Mouse (Mus musculus) CH12.LX (cell line): ENCODE data around the gene Slc9a3r1. TPM values are rescaled to one million over a fixed set of nuclear protein-coding genes. Genes with fewer than 3 reads are reported as not detected.
A peak's percentile ranks its signal among the peaks of the same experiment; 100 is the strongest.

ENCODE experiments used
- DNase-seq: peaks from one replicate; pipeline ENCODE4 v3.0.0-alpha.2; 2013; ENCODE audit errors: extremely low read depth
- H3K27ac ChIP-seq: 2 replicates; pipeline ENCODE4 v1.5.1; 2012; ENCODE audit warnings: low read depth, mild to moderate bottlenecking, control low read depth, moderate library complexity; ENCODE audit not compliant: insufficient read depth
- H3K27me3 ChIP-seq: replicated peaks from 2 replicates; pipeline ENCODE3; 2012; ENCODE audit warnings: inconsistent platforms
- H3K36me3 ChIP-seq, 2 experiments: replicated peaks in 1 of 2; 2 replicates each; pipeline versions ENCODE3 to v1.6.1; 2012; ENCODE audit warnings: inconsistent platforms in 1 of 2, low read length in 1 of 2, mild to moderate bottlenecking in 1 of 2, mixed read lengths in 1 of 2, moderate library complexity in 1 of 2; ENCODE audit not compliant: control insufficient read depth in 1 of 2, insufficient read depth in 1 of 2
- H3K4me1 ChIP-seq, 2 experiments: 2 replicates each; pipeline ENCODE4 v1.6.1; 2012; ENCODE audit warnings: inconsistent platforms in 1 of 2, moderate library complexity in 1 of 2; ENCODE audit not compliant: insufficient read depth in 2 of 2, control insufficient read depth in 1 of 2
- H3K4me2 ChIP-seq: 2 replicates; pipeline ENCODE4 v1.6.1; 2012; ENCODE audit warnings: low read depth, mild to moderate bottlenecking, control low read depth; ENCODE audit not compliant: poor library complexity, insufficient read depth, severe bottlenecking
- H3K4me3 ChIP-seq, 3 experiments: fragments of 150-350 bp in 1 of 3; sonication (generic) in 1 of 3; replicated peaks in 1 of 3; 2 replicates each; pipeline versions ENCODE3 to v1.5.1; 2011 to 2012; ENCODE audit warnings: low read depth in 2 of 3, low read length in 2 of 3, mild to moderate bottlenecking in 2 of 3, moderate library complexity in 2 of 3, control low read depth in 1 of 3, improper control_type of control experiment in 1 of 3, inconsistent platforms in 1 of 3, mixed read lengths in 1 of 3; ENCODE audit not compliant: poor library complexity in 1 of 3
- H3K79me2 ChIP-seq: replicated peaks from 2 replicates; pipeline ENCODE4 v1.6.1; 2012; ENCODE audit warnings: mild to moderate bottlenecking, moderate library complexity; ENCODE audit not compliant: control insufficient read depth, poor library complexity, insufficient read depth, severe bottlenecking; ENCODE audit errors: extremely low read depth
- H3K9ac ChIP-seq: 2 replicates; pipeline ENCODE4 v1.6.1; 2012; ENCODE audit warnings: low read depth, mild to moderate bottlenecking, control low read depth, moderate library complexity; ENCODE audit not compliant: insufficient read depth
- H3K9me3 ChIP-seq: replicated peaks from 2 replicates; pipeline ENCODE3; 2012; ENCODE audit warnings: low read length, inconsistent platforms, mixed read lengths
- BHLHE40 ChIP-seq: IDR thresholded peaks from 2 replicates; pipeline ENCODE4 v1.6.1; 2011; ENCODE audit warnings: mild to moderate bottlenecking, low read depth, low read length, improper control_type of control experiment
- CHD1 ChIP-seq: IDR thresholded peaks from 2 replicates; pipeline ENCODE4 v1.6.1; 2012; ENCODE audit warnings: low read depth, low read length, improper control_type of control experiment, inconsistent platforms
- CHD2 ChIP-seq: IDR thresholded peaks from 2 replicates; pipeline ENCODE4 v1.6.1; 2011; ENCODE audit warnings: low read length, improper control_type of control experiment
- CTCF ChIP-seq, 2 experiments: IDR thresholded peaks in 1 of 2; conservative IDR thresholded peaks in 1 of 2; 2 replicates each; pipeline ENCODE4 v1.5.1; 2011 to 2012; ENCODE audit warnings: low read depth in 2 of 2, low read length in 2 of 2, improper control_type of control experiment in 1 of 2, inconsistent platforms in 1 of 2, mild to moderate bottlenecking in 1 of 2, moderate library complexity in 1 of 2
- E2F4 ChIP-seq: IDR thresholded peaks from 2 replicates; pipeline ENCODE4 v1.6.1; 2011; ENCODE audit warnings: low read depth, low read length, improper control_type of control experiment; ENCODE audit not compliant: insufficient replicate concordance
- ELF1 ChIP-seq: IDR thresholded peaks from 2 replicates; pipeline ENCODE4 v1.6.1; 2014; ENCODE audit warnings: low read depth, mild to moderate bottlenecking, inconsistent platforms, low read length, improper control_type of control experiment
- EP300 ChIP-seq: IDR thresholded peaks from 2 replicates; pipeline ENCODE4 v1.6.1; 2011; ENCODE audit warnings: low read length, improper control_type of control experiment
- ETS1 ChIP-seq: conservative IDR thresholded peaks from 2 replicates; pipeline ENCODE4 v1.6.1; 2012; ENCODE audit warnings: low read depth, mild to moderate bottlenecking, inconsistent platforms, low read length, improper control_type of control experiment, moderate library complexity
- GABPA ChIP-seq: IDR thresholded peaks from 2 replicates; pipeline ENCODE4 v1.6.1; 2012; ENCODE audit warnings: low read depth, low read length, improper control_type of control experiment, inconsistent platforms; ENCODE audit not compliant: insufficient replicate concordance
- HCFC1 ChIP-seq: IDR thresholded peaks from 2 replicates; pipeline ENCODE4 v1.6.1; 2012; ENCODE audit warnings: low read depth, mild to moderate bottlenecking, inconsistent platforms, low read length, improper control_type of control experiment
- IRF4 ChIP-seq: IDR thresholded peaks from 2 replicates; pipeline ENCODE4 v1.6.1; 2014; ENCODE audit warnings: low read depth, mild to moderate bottlenecking, inconsistent platforms, low read length, improper control_type of control experiment
- JUN ChIP-seq: IDR thresholded peaks from 2 replicates; pipeline ENCODE4 v1.6.1; 2011; ENCODE audit warnings: low read depth, mild to moderate bottlenecking, low read length, improper control_type of control experiment, moderate library complexity; ENCODE audit not compliant: insufficient read depth
- JUND ChIP-seq: conservative IDR thresholded peaks from 2 replicates; pipeline ENCODE4 v1.6.1; 2011; ENCODE audit warnings: low read depth, low read length, improper control_type of control experiment
- KAT2A ChIP-seq: IDR thresholded peaks from 2 replicates; pipeline ENCODE4 v1.6.1; 2012; ENCODE audit warnings: low read length, improper control_type of control experiment, inconsistent platforms; ENCODE audit not compliant: insufficient replicate concordance
- MAFK ChIP-seq: IDR thresholded peaks from 2 replicates; pipeline ENCODE4 v1.6.1; 2011; ENCODE audit warnings: low read length, improper control_type of control experiment; ENCODE audit not compliant: insufficient replicate concordance
- MAX ChIP-seq: IDR thresholded peaks from 2 replicates; pipeline ENCODE4 v1.6.1; 2011; ENCODE audit warnings: low read length, improper control_type of control experiment
- MAZ ChIP-seq: IDR thresholded peaks from 2 replicates; pipeline ENCODE4 v1.6.1; 2012; ENCODE audit warnings: low read depth, mild to moderate bottlenecking, inconsistent platforms, low read length, improper control_type of control experiment, moderate library complexity
- MEF2A ChIP-seq: IDR thresholded peaks from 2 replicates; pipeline ENCODE4 v1.6.1; 2014; ENCODE audit warnings: low read depth, mild to moderate bottlenecking, inconsistent platforms, low read length, improper control_type of control experiment, borderline replicate concordance
- MXI1 ChIP-seq: IDR thresholded peaks from 2 replicates; pipeline ENCODE4 v1.6.1; 2011; ENCODE audit warnings: mild to moderate bottlenecking, low read depth, low read length, improper control_type of control experiment
- MYC ChIP-seq: IDR thresholded peaks from 2 replicates; pipeline ENCODE4 v1.6.1; 2011; ENCODE audit warnings: low read depth, mild to moderate bottlenecking, improper control_type of control experiment, low read length
- NELFE ChIP-seq: IDR thresholded peaks from 2 replicates; pipeline ENCODE4 v1.6.1; 2011; ENCODE audit warnings: low read depth, low read length, improper control_type of control experiment
- NRF1 ChIP-seq: IDR thresholded peaks from 2 replicates; pipeline ENCODE4 v1.6.1; 2014; ENCODE audit warnings: low read depth, mild to moderate bottlenecking, inconsistent platforms, low read length, improper control_type of control experiment, moderate library complexity
- PAX5 ChIP-seq: IDR thresholded peaks from 2 replicates; pipeline ENCODE4 v1.6.1; 2012; ENCODE audit warnings: low read length, inconsistent platforms, mixed read lengths
- POLR2A ChIP-seq: IDR thresholded peaks from 2 replicates; pipeline ENCODE4 v1.6.1; 2011; ENCODE audit warnings: low read depth, mild to moderate bottlenecking, improper control_type of control experiment, low read length
- POLR2AphosphoS2 ChIP-seq: IDR thresholded peaks from 2 replicates; pipeline ENCODE4 v1.6.1; 2011; ENCODE audit warnings: low read depth, low read length, improper control_type of control experiment
- RAD21 ChIP-seq: IDR thresholded peaks from 2 replicates; pipeline ENCODE4 v1.6.1; 2011; ENCODE audit warnings: low read depth, mild to moderate bottlenecking, low read length, improper control_type of control experiment, moderate library complexity
- RCOR1 ChIP-seq: conservative IDR thresholded peaks from 2 replicates; pipeline ENCODE4 v1.6.1; 2012; ENCODE audit warnings: low read depth, mild to moderate bottlenecking, inconsistent platforms, low read length, improper control_type of control experiment
- SIN3A ChIP-seq: IDR thresholded peaks from 2 replicates; pipeline ENCODE4 v1.6.1; 2012; ENCODE audit warnings: low read length, improper control_type of control experiment, inconsistent platforms
- SMC3 ChIP-seq: IDR thresholded peaks from 2 replicates; pipeline ENCODE4 v1.6.1; 2011; ENCODE audit warnings: low read depth, low read length, improper control_type of control experiment
- TBP ChIP-seq: conservative IDR thresholded peaks from 2 replicates; pipeline ENCODE4 v1.6.1; 2011; ENCODE audit warnings: low read depth, low read length, improper control_type of control experiment
- TCF12 ChIP-seq: IDR thresholded peaks from 2 replicates; pipeline ENCODE4 v1.6.1; 2014; ENCODE audit warnings: low read depth, mild to moderate bottlenecking, inconsistent platforms, low read length, improper control_type of control experiment
- UBTF ChIP-seq: IDR thresholded peaks from 2 replicates; pipeline ENCODE4 v1.6.1; 2012; ENCODE audit warnings: low read depth, mild to moderate bottlenecking, inconsistent platforms, low read length, improper control_type of control experiment, moderate library complexity
- USF1 ChIP-seq: IDR thresholded peaks from 2 replicates; pipeline ENCODE4 v1.6.1; 2014; ENCODE audit warnings: low read depth, mild to moderate bottlenecking, inconsistent platforms, low read length, improper control_type of control experiment
- USF2 ChIP-seq: conservative IDR thresholded peaks from 2 replicates; pipeline ENCODE4 v1.6.1; 2011; ENCODE audit warnings: low read depth, low read length, improper control_type of control experiment
- ZC3H11A ChIP-seq: IDR thresholded peaks from 2 replicates; pipeline ENCODE4 v1.6.1; 2012; ENCODE audit warnings: low read depth, mild to moderate bottlenecking, inconsistent platforms, low read length, improper control_type of control experiment
- ZKSCAN1 ChIP-seq: IDR thresholded peaks from 2 replicates; pipeline ENCODE4 v1.6.1; 2012; ENCODE audit warnings: low read depth, inconsistent platforms, low read length, improper control_type of control experiment, borderline replicate concordance
- ZMIZ1 ChIP-seq: IDR thresholded peaks from 2 replicates; pipeline ENCODE4 v1.6.1; 2012; ENCODE audit warnings: low read depth, mild to moderate bottlenecking, inconsistent platforms, low read length, improper control_type of control experiment
- ZNF384 ChIP-seq: IDR thresholded peaks from 2 replicates; pipeline ENCODE4 v1.6.1; 2012; ENCODE audit warnings: low read depth, low read length, improper control_type of control experiment, inconsistent platforms
- dilution Hi-C: fragments of 300-500 bp; cut with MboI; formaldehyde crosslinking; loops from 2 replicates; pipeline ENCODE4 v1.14.3; 2020; ENCODE audit warnings: low sequenced_read_pairs; ENCODE audit not compliant: extremely low pct_unique_long_range_greater_than_20kb, extremely low pct_ligation_motif_present
- in situ Hi-C: fragments of 300-500 bp; cut with MboI; formaldehyde crosslinking; loops from 3 replicates; pipeline ENCODE4 v1.14.3; 2019; ENCODE audit warnings: low sequenced_read_pairs, low pct_ligation_motif_present, low pct_unique_long_range_greater_than_20kb, mixed read lengths
- polyA plus RNA-seq: library from polyadenylated mRNA; unstranded; fragments of >175 nt; gene quantifications from 2 replicates; pipeline ENCODE4 v1.2.1, GENCODE M21; 2012; ENCODE audit warnings: low read depth; ENCODE audit not compliant: insufficient read length
- total RNA-seq, 2 experiments: library from RNA; depleted of rRNA; stranded (reverse); fragments of 300-350 nt in 1 of 2; fragments of >200 nt in 1 of 2; gene quantifications; 2 replicates each; pipeline ENCODE4 v1.2.3; 2012 to 2014

The Slc9a3r1 gene
- total and polyA plus RNA-seq, 3 experiments, result 51.9 to 69.0 (median 63.7) TPM

DNA sequence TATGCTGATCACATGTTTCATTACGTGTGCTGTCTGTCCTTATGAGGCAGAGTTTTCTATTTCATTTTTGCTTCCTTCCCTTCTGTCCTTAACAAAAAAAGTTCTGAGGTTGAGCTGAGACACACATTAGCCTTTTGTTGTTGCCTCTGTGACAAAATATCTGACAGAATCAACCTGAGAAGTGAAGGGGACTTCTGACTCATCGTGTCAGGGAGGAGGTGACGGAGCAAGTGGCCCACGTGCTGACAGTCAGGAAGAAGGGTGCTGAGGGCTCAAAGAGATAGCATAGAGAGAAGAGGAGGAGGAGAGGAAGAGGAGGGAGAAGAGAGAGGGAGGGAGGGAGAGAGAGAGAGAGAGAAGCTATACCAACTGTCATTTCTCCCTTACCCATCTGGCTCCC lies 34.7 kb upstream of the Slc9a3r1 start:
- H3K9ac ChIP-seq, result no peak overlapping the region
- H3K9me3 ChIP-seq, result peaks cover 21% of the 10 kb centered on the region
- DNase-seq, result no peak
- TF ChIP-seq ZC3H11A (no peak), TBP (no peak), CHD2 (no peak; the same call in 1 of the 2 replicates), ELF1 (peak; percentile 33; the same call in 1 of the 2 replicates), MYC (no peak), GABPA (no peak), CTCF (conservative IDR thresholded peaks at IDR 0.05 in 1 of 2, IDR thresholded peaks at IDR 0.05 in 1 of 2; ENCODE audit: low read depth in 2 of 2, low read length in 2 of 2) (no peak), PAX5 (no peak), ZKSCAN1 (no peak), SMC3 (no peak), MAZ (peak; percentile 50; the same call in 1 of the 2 replicates), USF2 (no peak), RCOR1 (peak; percentile 29; the same call in 1 of the 2 replicates), JUND (no peak), KAT2A (no peak), JUN (no peak), ETS1 (peak; percentile 55; the same call in 1 of the 2 replicates), MAFK (no peak), NRF1 (0 out of 2 replicates have a peak, but pooled peaks have one; percentile 10), ZNF384 (no peak), MEF2A (no peak), UBTF (no peak), ZMIZ1 (no peak), CHD1 (no peak), BHLHE40 (peak; percentile 91), E2F4 (no peak), MAX (peak; percentile 80), POLR2A (no peak), SIN3A (no peak), MXI1 (peak; percentile 89), USF1 (peak; percentile 34; the same call in 1 of the 2 replicates), EP300 (peak; percentile 39; the same call in 1 of the 2 replicates), NELFE (no peak), RAD21 (no peak), IRF4 (no peak), TCF12 (peak; percentile 54), HCFC1 (no peak), POLR2AphosphoS2 (no peak)
- H3K4me2 ChIP-seq, result no peak overlapping the region
- peak overlapping the region; percentile 17 for H3K27ac ChIP-seq
- H3K79me2 ChIP-seq, result peaks cover 39% of the 10 kb centered on the region
- dilution Hi-C loops (no loop called here), in situ Hi-C loops (no loop called here)
- peaks cover 15 to 52% of the 10 kb centered on the region in 2 experiments for H3K4me1 ChIP-seq
- H3K36me3 ChIP-seq, result peaks cover 40 to 64% of the 10 kb centered on the region in 2 experiments
- no peaks in the 10 kb centered on the region for H3K27me3 ChIP-seq
- no peak overlapping the region for H3K4me3 ChIP-seq
